Mouse (Mus musculus) liver, postnatal 0 days (tissue): ENCODE data around the gene Gja8.

Experiments used
- CTCF ChIP-seq: sonication (generic); IDR thresholded peaks from 2 replicates; pipeline ENCODE4 v1.5.1; 2016; ENCODE audit warnings: antibody characterized with exemption, low read depth
- EP300 ChIP-seq: IDR thresholded peaks from 2 replicates; pipeline ENCODE4 v1.6.1; 2016; ENCODE audit warnings: antibody characterized with exemption, low read depth, mild to moderate bottlenecking

- TF ChIP-seq EP300 (no peak), CTCF (no peak)
These were observed 42.1 kb downstream of the Gja8 start for GRCm38 (mm10) chr3:96883690-96884089.
